Mouse (Mus musculus): ENCODE measurements around the gene Unc13b.
"Not testable (repeated sequence)": the region's sequence is repeated elsewhere in the genome, so short reads cannot be mapped to it uniquely, and the experiment has no call there.

The Unc13b gene

GRCm38 (mm10) chr4:43114512-43114911, 55.8 kb downstream of the Unc13b start:
- DNase-seq: no peak

DNA sequence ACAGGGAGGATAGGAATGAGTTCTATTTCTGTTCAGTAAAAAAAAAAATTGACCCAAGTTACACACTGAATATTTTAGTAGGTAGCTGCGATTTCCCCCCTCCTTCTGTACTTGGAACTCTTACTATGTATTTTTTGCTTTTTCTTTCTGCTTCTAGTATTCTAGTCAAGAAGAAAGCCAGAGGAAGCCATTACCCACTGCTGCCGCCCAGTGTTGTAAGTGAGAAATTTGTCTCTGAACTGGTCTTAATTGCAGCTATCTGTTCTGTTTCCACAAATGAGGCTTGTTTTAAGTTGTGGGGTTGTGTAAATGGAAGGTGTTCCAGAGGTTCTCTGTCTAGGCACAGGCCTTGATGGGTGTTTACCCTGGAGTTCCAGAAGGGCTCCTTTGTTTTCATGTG, 56.2 kb downstream of the Unc13b start:
- peak; percentile 40 to 70 for DNase-seq

DNA sequence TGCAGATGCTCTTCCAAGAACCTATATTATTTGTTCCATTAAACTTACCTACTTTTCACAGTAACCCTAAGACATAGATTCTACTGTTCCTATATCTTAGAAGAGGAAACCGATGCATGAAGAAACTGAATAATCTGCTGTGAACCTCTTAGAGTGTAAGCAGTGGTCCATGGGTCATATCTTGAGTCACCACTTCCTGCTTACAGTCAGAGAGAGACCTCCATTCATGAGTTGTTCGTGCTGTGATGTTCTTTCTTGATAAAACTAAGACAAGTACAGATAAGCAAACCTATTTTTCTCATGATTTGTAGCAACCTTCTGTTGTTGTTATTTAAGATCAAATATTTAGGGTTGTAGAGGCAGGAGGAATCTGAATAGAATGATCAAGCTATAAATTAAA, 57.5 kb downstream of the Unc13b start:
- no peak for DNase-seq

GRCm38 (mm10) chr4:43129750-43130149, 71.0 kb downstream of the Unc13b start:
- no peak for DNase-seq

- DNase-seq: no peak
Observed at GRCm38 (mm10) chr4:43142610-43143009, 83.9 kb downstream of the Unc13b start.

DNA sequence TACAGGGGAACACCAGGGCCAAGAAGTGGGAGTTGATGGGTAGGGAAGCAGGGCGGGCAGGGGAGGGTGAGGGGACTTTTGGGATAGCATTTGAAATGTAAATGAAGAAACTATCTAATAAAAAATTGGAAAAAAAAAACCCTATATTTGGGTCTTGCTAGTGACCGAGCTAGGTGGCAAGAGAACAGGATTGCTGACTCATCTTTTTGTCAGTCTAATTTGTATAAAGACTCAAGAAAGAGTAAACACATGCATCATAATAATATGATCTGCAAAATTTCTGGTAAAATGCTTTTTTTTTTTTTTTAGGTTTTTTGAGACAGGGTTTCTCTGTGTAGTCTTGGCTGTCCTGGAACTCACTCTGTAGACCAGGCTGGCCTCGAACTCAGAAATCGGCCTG, 93.7 kb downstream of the Unc13b start:
- DNase-seq: not testable (repeated sequence)

- no peak for DNase-seq
Observed at GRCm38 (mm10) chr4:43160045-43160444, 101.3 kb downstream of the Unc13b start.

DNA sequence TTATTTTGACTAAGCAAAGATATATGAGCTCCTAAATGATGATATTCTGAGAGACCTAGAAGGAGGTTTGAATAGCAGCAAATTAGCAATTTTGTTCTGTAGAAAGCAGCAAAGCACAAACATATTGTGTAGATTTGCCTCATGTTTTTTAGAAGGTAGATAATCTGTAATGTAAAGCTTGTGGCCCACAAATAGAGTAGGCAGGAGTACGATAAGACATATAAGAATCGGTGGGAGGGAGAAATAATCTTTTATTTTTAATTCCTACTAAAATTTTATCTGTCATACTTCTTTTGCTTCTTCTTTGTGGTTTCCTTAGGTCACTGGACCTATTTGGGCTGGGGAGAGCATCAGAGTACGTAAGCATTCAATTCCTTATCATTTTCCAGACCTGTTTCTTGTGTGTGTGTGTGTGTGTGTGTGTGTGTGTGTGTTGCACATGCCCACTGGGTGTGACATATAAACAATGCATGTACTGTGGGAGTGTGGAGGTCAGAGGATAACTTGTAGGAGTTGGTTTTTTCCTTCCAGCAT, 102.4 kb downstream of the Unc13b start:
- no peak for DNase-seq

- DNase-seq: no peak
Observed at GRCm38 (mm10) chr4:43163205-43163604, 104.5 kb downstream of the Unc13b start.

DNA sequence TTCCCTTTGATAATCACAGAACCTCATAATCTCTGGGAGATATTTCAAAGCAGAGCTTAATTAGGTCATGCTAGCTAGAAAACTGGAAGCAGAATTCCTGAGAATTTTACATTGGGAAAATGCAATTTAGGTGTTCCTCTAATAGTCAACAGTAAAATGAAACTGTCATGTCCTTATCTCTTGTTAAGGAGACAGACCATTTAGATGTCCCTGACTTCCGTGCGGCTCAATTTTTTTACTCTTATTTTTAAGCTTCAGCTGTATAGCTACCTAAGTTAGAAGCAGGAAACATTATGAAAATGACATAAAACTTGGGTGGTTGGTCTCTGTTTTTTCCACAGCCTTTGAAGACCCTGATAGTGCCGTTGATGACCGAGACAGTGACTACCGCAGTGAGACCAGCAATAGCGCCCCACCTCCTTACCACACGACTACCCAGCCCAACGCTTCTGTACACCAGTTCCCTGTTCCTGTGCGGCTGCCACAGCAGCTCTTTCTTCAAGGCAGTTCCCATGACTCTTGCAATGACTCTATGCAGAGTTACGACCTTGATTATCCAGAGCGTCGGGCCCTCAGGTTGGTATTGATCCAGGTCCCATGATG, 106.8 kb downstream of the Unc13b start:
- no peak for DNase-seq

DNA sequence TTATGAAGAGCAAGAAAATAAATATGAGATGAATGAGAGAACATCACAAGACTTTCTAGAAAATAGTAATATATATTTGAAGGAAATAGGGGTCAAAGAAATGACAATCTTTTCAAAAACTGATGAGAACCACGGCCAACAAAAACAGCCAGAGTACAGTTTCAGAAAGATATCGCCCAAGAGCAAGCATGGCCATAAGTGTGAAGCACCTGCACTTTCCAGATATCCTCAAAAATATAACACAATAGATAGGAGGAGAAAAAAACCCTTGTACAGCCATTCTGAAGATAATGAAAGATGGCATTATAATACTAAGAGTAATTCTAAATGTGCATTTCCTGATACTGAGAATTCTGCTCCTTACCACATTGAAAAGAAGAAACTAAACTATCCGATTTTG, 111.3 kb downstream of the Unc13b start:
- DNase-seq: no peak

- DNase-seq: peak; percentile 18 to 48
Observed at GRCm38 (mm10) chr4:43177126-43177525, 118.4 kb downstream of the Unc13b start.

GRCm38 (mm10) chr4:43182474-43183168, 123.9 kb downstream of the Unc13b start:
- DNase-seq: no peak

GRCm38 (mm10) chr4:43187439-43187838, 128.7 kb downstream of the Unc13b start:
- no peak for DNase-seq

DNA sequence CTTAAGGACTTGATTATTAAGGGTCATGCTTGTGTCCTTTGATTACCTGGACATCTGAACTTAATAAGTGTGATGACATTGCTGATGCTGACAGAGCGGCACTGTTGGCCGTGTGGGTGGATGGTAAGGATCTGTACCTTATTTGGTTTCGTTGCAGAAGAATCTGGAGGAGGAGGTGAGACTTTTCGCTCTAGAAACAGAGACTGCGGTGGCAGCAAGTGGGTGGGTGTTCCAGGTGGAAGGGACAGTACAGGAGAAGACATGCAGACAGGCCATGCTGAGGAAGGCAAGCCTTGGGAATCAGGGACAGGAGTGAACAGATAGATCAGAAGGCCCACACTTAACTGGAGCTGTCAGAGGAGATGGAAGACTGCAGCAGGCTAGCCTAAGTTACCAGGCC, 130.6 kb downstream of the Unc13b start:
- no peak for DNase-seq

- DNase-seq: no peak
Observed at GRCm38 (mm10) chr4:43204946-43205345, 146.2 kb downstream of the Unc13b start.

- no peak for DNase-seq
Observed at GRCm38 (mm10) chr4:43205571-43205970, 146.8 kb downstream of the Unc13b start.

DNA sequence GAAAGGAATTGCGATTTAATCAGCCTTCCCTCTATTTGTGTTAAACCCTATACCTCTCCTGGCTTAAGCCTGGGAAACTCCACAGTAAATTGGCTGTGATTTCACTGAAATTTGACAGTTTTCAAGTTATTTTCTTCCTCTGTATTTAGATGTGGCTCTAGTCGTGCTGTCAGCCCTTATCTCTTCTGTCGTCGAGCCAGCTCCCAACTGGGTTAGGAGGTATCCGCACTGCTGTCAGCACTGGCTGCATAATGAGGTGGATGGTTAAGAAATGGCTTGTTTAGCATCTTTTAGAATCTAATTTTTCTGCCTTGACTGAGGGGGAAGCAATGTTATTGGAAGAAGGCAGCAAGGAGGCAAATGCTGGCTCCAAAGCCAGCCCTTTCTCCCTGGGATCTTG, 148.2 kb downstream of the Unc13b start:
- no peak for DNase-seq

DNA sequence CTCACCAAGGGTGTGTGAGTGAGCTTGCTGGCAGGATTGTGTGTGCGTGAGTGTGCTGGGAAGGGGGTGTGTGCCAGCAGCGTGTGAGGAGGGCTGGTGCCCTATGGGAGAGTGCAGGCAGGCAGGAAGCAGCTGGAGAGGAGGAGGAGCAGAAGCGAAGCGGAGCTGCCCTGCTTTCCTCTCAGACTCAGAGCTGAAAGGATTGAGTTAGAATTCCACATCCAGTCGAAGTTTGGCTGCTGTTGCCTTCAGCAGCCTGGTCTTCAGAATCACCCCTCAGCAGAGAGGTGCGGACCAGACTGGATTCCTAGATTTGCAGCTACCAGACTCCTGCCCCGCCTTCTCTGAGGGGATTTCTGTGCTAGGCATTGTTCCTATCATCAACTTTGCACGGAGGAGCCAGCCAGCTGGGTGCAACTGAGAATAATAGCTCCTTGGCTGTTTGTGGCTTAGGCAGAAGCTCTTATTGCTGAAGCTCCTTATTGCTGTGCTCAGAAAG, 150.4 kb downstream of the Unc13b start:
- DNase-seq: peak; percentile 6 to 7

GRCm38 (mm10) chr4:43209673-43210072, 150.9 kb downstream of the Unc13b start:
- DNase-seq: peak; percentile 6

DNA sequence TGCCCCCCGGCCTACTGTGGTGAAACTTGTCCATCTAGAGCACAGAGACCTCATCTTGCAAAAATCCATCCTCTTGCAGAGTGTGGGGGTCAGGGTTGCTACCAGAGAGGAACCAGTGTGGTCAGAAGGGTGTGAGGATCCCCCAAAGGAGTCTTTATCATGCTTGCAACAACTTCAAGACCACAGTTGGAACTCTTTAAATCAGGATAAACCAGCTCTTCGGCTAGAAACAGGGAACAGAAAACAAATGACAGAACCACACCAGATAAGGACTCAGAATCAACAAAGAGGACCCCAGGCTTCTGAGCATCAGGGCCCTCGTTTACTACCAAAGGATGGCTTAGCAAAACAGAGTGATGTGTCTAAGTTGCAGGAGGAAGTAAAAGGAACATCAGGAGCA, 157.7 kb downstream of the Unc13b start:
- no peak for DNase-seq

GRCm38 (mm10) chr4:43217997-43218396, 159.2 kb downstream of the Unc13b start:
- no peak for DNase-seq

DNA sequence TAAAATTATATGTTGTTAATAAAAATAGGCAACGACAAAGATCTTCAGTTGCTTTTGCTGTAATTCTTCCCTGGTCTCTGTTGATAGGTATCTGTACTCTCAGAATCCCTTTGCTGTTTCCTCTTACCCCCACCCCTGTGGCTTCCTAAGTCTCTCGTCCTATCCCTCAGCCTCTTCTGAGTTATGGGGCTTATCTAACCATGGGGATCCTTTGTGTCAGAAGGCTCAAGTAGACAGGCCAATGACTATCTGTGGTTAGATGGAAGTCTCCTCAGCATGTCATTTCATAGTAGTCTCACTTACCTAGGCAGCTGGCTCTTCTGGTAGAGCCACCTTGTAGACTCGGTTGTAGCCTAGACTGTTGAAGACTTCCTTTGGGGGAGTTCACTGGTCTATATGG, 173.1 kb downstream of the Unc13b start:
- no peak for DNase-seq

DNA sequence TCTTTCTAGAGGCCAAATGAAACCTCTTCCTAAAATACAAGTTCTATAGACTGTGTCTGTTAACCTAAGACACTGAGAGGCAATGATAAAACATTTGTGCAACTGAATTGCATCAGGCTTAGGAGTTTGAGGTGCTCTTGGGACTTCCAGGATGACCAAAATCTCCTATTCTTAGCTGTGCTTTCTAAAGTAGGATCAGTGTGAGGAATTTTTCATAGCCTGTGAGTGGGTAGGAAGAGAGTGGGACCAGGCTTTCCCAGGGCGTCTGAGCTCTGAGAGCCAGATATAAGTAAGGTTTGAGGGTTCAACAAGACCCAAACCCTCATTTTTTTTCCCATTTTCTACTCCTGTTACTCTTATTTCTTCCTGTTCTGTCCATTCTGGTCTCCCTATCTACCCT, 174.2 kb downstream of the Unc13b start:
- no peak for DNase-seq
